Mouse (Mus musculus) limb, embryonic 11.5 days (tissue): ENCODE measurements at regions not wholly inside any gene's neighbourhood (a gene's known extent, or its start where the extent isn't known, plus 50 kb on each side); places are given as distances from the start of the nearest gene placed in this dataset.
A peak's percentile ranks its signal among the peaks of the same experiment; 100 is the strongest.

Experiments
- ATAC-seq: fragments of 200-750 bp; cut with Nextera tagmentation; 2 replicates; pipeline ENCODE4 v1.8.0; 2017; ENCODE audit warnings: low read depth; ENCODE audit not compliant: insufficient number of reproducible peaks, low FRiP score, low TSS enrichment
- DNase-seq: peaks from one replicate; pipeline ENCODE4 v3.0.0-alpha.2; 2015; ENCODE audit warnings: low spot score
- H3K27ac ChIP-seq: fragments of 300-500 bp; sonication (generic); replicated peaks from 2 replicates; pipeline ENCODE4 v1.5.1; 2014; ENCODE audit warnings: low read depth, mild to moderate bottlenecking, low read length
- H3K27me3 ChIP-seq: fragments of 300-500 bp; sonication (generic); 2 replicates; pipeline ENCODE4 v1.6.1; 2014; ENCODE audit warnings: mild to moderate bottlenecking, low read length, mixed read lengths; ENCODE audit not compliant: control insufficient read depth, insufficient read depth
- H3K36me3 ChIP-seq: fragments of 300-500 bp; sonication (generic); 2 replicates; pipeline ENCODE4 v1.6.1; 2014; ENCODE audit warnings: mild to moderate bottlenecking, low read length, moderate library complexity, mixed read lengths; ENCODE audit not compliant: control insufficient read depth, insufficient read depth
- H3K4me1 ChIP-seq: fragments of 300-500 bp; sonication (generic); 2 replicates; pipeline ENCODE4 v1.6.1; 2014; ENCODE audit warnings: low read length, mixed read lengths; ENCODE audit not compliant: control insufficient read depth, insufficient read depth
- H3K4me2 ChIP-seq: fragments of 300-500 bp; sonication (generic); 2 replicates; pipeline ENCODE4 v1.6.1; 2014; ENCODE audit warnings: low read depth, mild to moderate bottlenecking, moderate library complexity; ENCODE audit not compliant: severe bottlenecking
- H3K4me3 ChIP-seq: fragments of 300-500 bp; sonication (generic); 2 replicates; pipeline ENCODE4 v1.5.1; 2014; ENCODE audit warnings: low read depth, low read length
- H3K9ac ChIP-seq: fragments of 300-500 bp; sonication (generic); 2 replicates; pipeline ENCODE4 v1.6.1; 2014; ENCODE audit warnings: mild to moderate bottlenecking, low read length
- H3K9me3 ChIP-seq: fragments of 300-500 bp; sonication (generic); 2 replicates; pipeline ENCODE4 v1.6.1; 2016; ENCODE audit warnings: low read length; ENCODE audit not compliant: control insufficient read depth
- WGBS: fragments of 180-500 bp; shearing (Covaris S2); extraction: QIAGEN DNeasy Blood & Tissue Kit; methylation state at CpG from one replicate; pipeline ENCODE4 v1.1.7; 2014; 5-methylcytosine and 5-hydroxymethylcytosine counted together

- H3K9me3 ChIP-seq, result no peaks in the 10 kb centered on the region
- no peaks in the 10 kb centered on the region for H3K36me3 ChIP-seq
- no peak overlapping the region for H3K4me3 ChIP-seq
- no peak overlapping the region for H3K4me2 ChIP-seq
- H3K27ac ChIP-seq, result no peak overlapping the region
- DNase-seq, result no peak
- H3K9ac ChIP-seq, result no peak overlapping the region
- WGBS, result 72% methylated on average over 12 of the region's 12 CpGs
- H3K4me1 ChIP-seq, result peaks cover 9% of the 10 kb centered on the region; the same call in 1 of the 2 replicates
- ATAC-seq, result no peak
- H3K27me3 ChIP-seq, result no peaks in the 10 kb centered on the region
Measured at GRCm38 (mm10) chr4:83166867-83167814, 115.0 kb upstream of the Frem1 start.

GRCm38 (mm10) chr4:83146740-83147139 lies 94.6 kb upstream of the Frem1 start:
- Histone ChIP-seq H3K4me1 (no peaks in the 10 kb centered on the region), H3K27me3 (no peaks in the 10 kb centered on the region), H3K4me2 (no peak overlapping the region), H3K36me3 (no peaks in the 10 kb centered on the region), H3K27ac (no peak overlapping the region), H3K9ac (no peak overlapping the region), H3K9me3 (no peaks in the 10 kb centered on the region), H3K4me3 (no peak overlapping the region)
- ATAC-seq (no peak), DNase-seq (no peak)
- 82% methylated on average over 3 of the region's 3 CpGs for WGBS

GRCm38 (mm10) chr4:83145738-83146217 lies 93.6 kb upstream of the Frem1 start:
- no peaks in the 10 kb centered on the region for H3K4me1 ChIP-seq
- H3K9me3 ChIP-seq, result no peaks in the 10 kb centered on the region
- no peak overlapping the region for H3K4me2 ChIP-seq
- H3K4me3 ChIP-seq, result no peak overlapping the region
- 4% methylated on average over 8 of the region's 8 CpGs for WGBS
- no peak overlapping the region for H3K27ac ChIP-seq
- H3K9ac ChIP-seq, result no peak overlapping the region
- no peaks in the 10 kb centered on the region for H3K36me3 ChIP-seq
- DNase-seq, result peak; percentile 22
- no peaks in the 10 kb centered on the region for H3K27me3 ChIP-seq
- no peak for ATAC-seq

GRCm38 (mm10) chr4:83144781-83145517 lies 92.8 kb upstream of the Frem1 start:
- Histone ChIP-seq H3K4me1 (no peaks in the 10 kb centered on the region), H3K27me3 (no peaks in the 10 kb centered on the region), H3K27ac (no peak overlapping the region), H3K4me3 (no peak overlapping the region), H3K36me3 (no peaks in the 10 kb centered on the region), H3K9ac (no peak overlapping the region), H3K4me2 (no peak overlapping the region), H3K9me3 (no peaks in the 10 kb centered on the region)
- 62% methylated on average over 11 of the region's 11 CpGs for WGBS
- no peak for DNase-seq
- no peak for ATAC-seq

- ATAC-seq (no peak), DNase-seq (no peak)
- Histone ChIP-seq H3K4me2 (no peak overlapping the region), H3K9ac (no peak overlapping the region), H3K27me3 (no peaks in the 10 kb centered on the region), H3K4me3 (no peak overlapping the region), H3K4me1 (no peaks in the 10 kb centered on the region), H3K27ac (no peak overlapping the region), H3K9me3 (no peaks in the 10 kb centered on the region), H3K36me3 (no peaks in the 10 kb centered on the region)
- WGBS, result 38% methylated on average over 5 of the region's 5 CpGs
Measured at GRCm38 (mm10) chr4:83141736-83142135, 89.6 kb upstream of the Frem1 start.

- no peak for ATAC-seq
- Histone ChIP-seq H3K4me2 (no peak overlapping the region), H3K4me3 (no peak overlapping the region), H3K36me3 (no peaks in the 10 kb centered on the region), H3K27ac (no peak overlapping the region), H3K27me3 (no peaks in the 10 kb centered on the region), H3K9ac (no peak overlapping the region), H3K9me3 (no peaks in the 10 kb centered on the region), H3K4me1 (no peaks in the 10 kb centered on the region)
- no peak for DNase-seq
- 80% methylated on average over 8 of the region's 8 CpGs for WGBS
Measured at GRCm38 (mm10) chr4:83122668-83123005, 70.5 kb upstream of the Frem1 start.

GRCm38 (mm10) chr4:83122003-83122667 lies 70.0 kb upstream of the Frem1 start:
- ATAC-seq, result no peak

GRCm38 (mm10) chr4:83108659-83108967 lies 56.5 kb upstream of the Frem1 start:
- no peak overlapping the region for H3K27ac ChIP-seq
- no peak overlapping the region for H3K9ac ChIP-seq
- H3K27me3 ChIP-seq, result no peaks in the 10 kb centered on the region
- no peak overlapping the region for H3K4me2 ChIP-seq
- 60% methylated on average over 3 of the region's 3 CpGs for WGBS
- H3K9me3 ChIP-seq, result no peaks in the 10 kb centered on the region
- ATAC-seq, result no peak
- H3K4me3 ChIP-seq, result no peak overlapping the region
- no peaks in the 10 kb centered on the region for H3K36me3 ChIP-seq
- no peak for DNase-seq
- H3K4me1 ChIP-seq, result no peaks in the 10 kb centered on the region

More at GRCm38 (mm10) chr4:83122003-83122667, 70.0 kb upstream of the Frem1 start:
- Histone ChIP-seq H3K27ac (no peak overlapping the region), H3K4me1 (no peaks in the 10 kb centered on the region), H3K4me2 (no peak overlapping the region), H3K4me3 (no peak overlapping the region), H3K9me3 (no peaks in the 10 kb centered on the region), H3K36me3 (no peaks in the 10 kb centered on the region), H3K27me3 (no peaks in the 10 kb centered on the region), H3K9ac (no peak overlapping the region)
- WGBS, result 87% methylated on average over 6 of the region's 6 CpGs
- no peak for DNase-seq
